Mouse (Mus musculus) lung, embryonic 16.5 days (tissue): ENCODE measurements at regions not wholly inside any gene's neighbourhood (a gene's known extent, or its start where the extent isn't known, plus 50 kb on each side); places are given as distances from the start of the nearest gene placed in this dataset.
"Not testable (repeated sequence)": the region's sequence is repeated elsewhere in the genome, so short reads cannot be mapped to it uniquely, and the experiment has no call there.

ENCODE experiments used
- ATAC-seq: fragments of 200-750 bp; cut with Nextera tagmentation; 2 replicates; pipeline ENCODE4 v1.8.0; 2017; ENCODE audit warnings: low read depth, mild to moderate bottlenecking, moderate library complexity
- H3K27ac ChIP-seq: fragments of 300-500 bp; sonication (generic); 2 replicates; pipeline ENCODE4 v1.5.1; 2014; ENCODE audit warnings: mild to moderate bottlenecking, control low read depth, low read length
- H3K27me3 ChIP-seq: fragments of 300-500 bp; sonication (generic); 2 replicates; pipeline ENCODE4 v1.6.1; 2014; ENCODE audit warnings: low read depth, low read length, mixed read lengths; ENCODE audit not compliant: control insufficient read depth, insufficient read depth
- H3K36me3 ChIP-seq: fragments of 300-500 bp; sonication (generic); 2 replicates; pipeline ENCODE4 v1.6.1; 2014; ENCODE audit warnings: low read length; ENCODE audit not compliant: control insufficient read depth, insufficient read depth
- H3K4me1 ChIP-seq: fragments of 300-500 bp; sonication (generic); replicated peaks from 2 replicates; pipeline ENCODE4 v1.6.1; 2014; ENCODE audit warnings: low read length, mixed read lengths; ENCODE audit not compliant: control insufficient read depth, insufficient read depth
- H3K4me2 ChIP-seq: fragments of 300-500 bp; sonication (generic); 2 replicates; pipeline ENCODE4 v1.6.1; 2014; ENCODE audit warnings: low read depth, low read length, control low read depth
- H3K4me3 ChIP-seq: fragments of 300-500 bp; sonication (generic); 2 replicates; pipeline ENCODE4 v1.5.1; 2014; ENCODE audit warnings: mild to moderate bottlenecking, low read length, control low read depth
- H3K9ac ChIP-seq: fragments of 300-500 bp; sonication (generic); 2 replicates; pipeline ENCODE4 v1.6.1; 2014; ENCODE audit warnings: low read length, control low read depth
- H3K9me3 ChIP-seq: fragments of 300-500 bp; sonication (generic); 2 replicates; pipeline ENCODE4 v1.6.1; 2016; ENCODE audit warnings: low read length; ENCODE audit not compliant: control insufficient read depth
- whole genome bisulfite sequencing: fragments of 180-500 bp; shearing (Covaris S2); extraction: QIAGEN DNeasy Blood & Tissue Kit; methylation state at CpG from one replicate; pipeline ENCODE4 v1.1.7; 2014; 5-methylcytosine and 5-hydroxymethylcytosine counted together

DNA sequence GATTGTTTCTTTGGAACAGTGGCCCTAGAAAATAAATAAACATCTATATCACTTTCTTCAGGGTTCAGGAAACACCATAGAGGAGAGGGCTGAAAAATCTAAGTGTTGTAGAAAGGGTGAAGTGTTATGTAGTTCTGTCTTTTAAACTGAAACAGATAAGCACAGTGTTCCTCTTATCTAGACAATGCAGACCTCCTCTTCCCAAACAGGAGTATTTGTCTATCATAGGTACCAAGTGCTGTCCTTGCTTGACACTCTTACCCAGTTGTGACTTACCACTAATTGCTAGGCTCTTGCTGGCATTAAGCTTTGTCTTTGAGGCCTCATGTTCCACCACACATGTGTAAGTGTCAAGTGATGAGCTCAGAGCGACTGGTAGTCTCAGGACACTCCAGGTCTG is 75.3 kb upstream of the Adam6b start:
- no peaks in the 10 kb centered on the region for H3K27me3 ChIP-seq
- ATAC-seq = no peak
- no peak overlapping the region for H3K9ac ChIP-seq
- WGBS = 32% methylated on average over 1 of the region's 1 CpGs
- H3K4me1 ChIP-seq = no peaks in the 10 kb centered on the region
- no peak overlapping the region for H3K4me2 ChIP-seq
- H3K9me3 ChIP-seq = no peaks in the 10 kb centered on the region
- H3K36me3 ChIP-seq = no peaks in the 10 kb centered on the region
- H3K27ac ChIP-seq = no peak overlapping the region
- no peak overlapping the region for H3K4me3 ChIP-seq

DNA sequence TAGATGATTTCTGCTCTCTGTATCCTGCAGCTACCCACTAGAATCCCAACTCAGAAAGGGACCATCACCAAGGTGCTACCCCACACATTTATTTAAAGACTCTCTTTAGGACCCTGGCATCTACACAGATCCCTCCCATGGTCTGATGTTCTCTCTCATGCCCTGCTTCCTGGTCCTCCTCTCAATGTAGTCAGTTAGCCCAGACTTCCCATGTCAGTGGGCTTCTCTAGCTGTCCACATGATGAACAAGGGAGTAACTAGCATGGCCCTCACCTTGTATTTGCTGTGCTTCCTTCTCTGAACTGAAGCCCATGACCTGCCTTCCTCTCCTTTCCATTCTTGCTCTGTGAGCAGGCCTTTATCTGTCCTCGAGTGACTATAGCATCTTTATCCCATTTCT is 71.8 kb upstream of the Adam6b start:
- H3K9me3 ChIP-seq = no peaks in the 10 kb centered on the region
- 50% methylated on average over 1 of the region's 1 CpGs for WGBS
- no peak overlapping the region for H3K4me2 ChIP-seq
- H3K27me3 ChIP-seq = no peaks in the 10 kb centered on the region
- H3K9ac ChIP-seq = no peak overlapping the region
- no peak overlapping the region for H3K4me3 ChIP-seq
- no peaks in the 10 kb centered on the region for H3K4me1 ChIP-seq
- ATAC-seq = no peak
- H3K36me3 ChIP-seq = no peaks in the 10 kb centered on the region
- H3K27ac ChIP-seq = no peak overlapping the region

DNA sequence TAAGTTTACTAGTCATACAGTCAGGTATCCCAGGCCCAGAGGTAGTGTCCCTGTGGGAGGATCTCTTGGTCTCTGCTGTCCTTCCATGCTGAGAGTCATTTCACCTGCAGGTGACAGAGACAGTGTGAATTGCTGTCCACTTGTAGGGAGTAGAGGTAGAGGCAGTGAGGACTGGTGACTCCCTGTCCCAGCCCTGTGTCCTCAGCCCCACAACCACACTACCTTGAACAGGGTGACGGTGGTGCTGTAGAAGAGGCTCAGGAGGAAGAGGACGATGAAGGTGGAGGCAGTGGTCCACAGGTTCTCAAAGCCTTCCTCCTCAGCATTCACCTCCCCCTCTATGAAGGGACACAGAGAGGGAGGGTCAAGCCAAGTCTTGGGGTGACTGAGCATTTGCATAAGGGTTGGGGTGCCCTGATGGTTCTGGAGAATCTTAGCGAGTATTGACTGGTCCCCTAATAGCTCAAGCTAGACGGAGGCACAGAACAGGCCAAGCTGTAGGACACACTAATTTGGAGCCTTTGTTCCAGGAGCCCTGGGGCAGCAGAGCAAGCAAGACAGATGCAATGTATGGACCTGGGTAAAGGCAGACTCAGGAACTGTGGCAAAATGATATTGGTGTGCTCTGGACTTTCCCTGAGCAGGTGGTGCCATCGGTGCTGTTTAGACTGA is 70.4 kb upstream of the Adam6b start:
- no peaks in the 10 kb centered on the region for H3K9me3 ChIP-seq
- H3K27ac ChIP-seq = no peak overlapping the region
- H3K9ac ChIP-seq = no peak overlapping the region
- no peak overlapping the region for H3K4me2 ChIP-seq
- ATAC-seq = no peak
- no peaks in the 10 kb centered on the region for H3K4me1 ChIP-seq
- H3K36me3 ChIP-seq = no peaks in the 10 kb centered on the region
- H3K27me3 ChIP-seq = no peaks in the 10 kb centered on the region
- 83% methylated on average over 5 of the region's 5 CpGs for WGBS
- no peak overlapping the region for H3K4me3 ChIP-seq

DNA sequence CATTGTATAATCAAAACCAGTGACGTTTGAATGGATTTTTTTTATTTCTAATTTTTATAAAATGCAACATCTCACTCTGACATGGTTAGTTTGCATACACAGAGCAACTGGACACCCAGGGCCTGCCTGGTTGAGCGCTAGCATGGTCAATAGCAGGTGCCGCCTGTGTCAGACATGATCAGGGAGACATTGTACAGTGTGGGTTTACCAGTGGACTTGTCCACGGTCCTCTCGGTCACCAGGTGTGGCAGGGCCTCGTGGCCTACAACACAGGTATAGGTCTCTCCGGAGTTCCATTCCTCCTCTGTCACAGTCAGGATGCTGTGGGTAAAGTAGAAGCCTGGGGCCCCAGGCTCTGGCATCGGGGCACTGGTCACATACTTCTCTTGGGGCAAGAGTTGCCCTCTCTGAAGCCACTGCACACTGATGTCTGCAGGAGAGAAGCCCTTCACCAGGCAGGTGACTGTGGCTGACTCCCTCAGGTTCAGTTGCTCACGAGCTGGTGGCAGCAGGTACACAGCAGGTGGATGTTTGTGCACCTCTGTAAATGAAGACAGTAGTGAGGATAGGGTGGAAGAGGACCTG is 68.5 kb upstream of the Adam6b start:
- H3K4me1 ChIP-seq = no peaks in the 10 kb centered on the region
- no peak overlapping the region for H3K4me2 ChIP-seq
- no peak for ATAC-seq
- H3K9me3 ChIP-seq = no peaks in the 10 kb centered on the region
- H3K36me3 ChIP-seq = no peaks in the 10 kb centered on the region
- H3K4me3 ChIP-seq = no peak overlapping the region
- WGBS = 75% methylated on average over 9 of the region's 9 CpGs
- no peaks in the 10 kb centered on the region for H3K27me3 ChIP-seq
- no peak overlapping the region for H3K27ac ChIP-seq
- H3K9ac ChIP-seq = no peak overlapping the region

DNA sequence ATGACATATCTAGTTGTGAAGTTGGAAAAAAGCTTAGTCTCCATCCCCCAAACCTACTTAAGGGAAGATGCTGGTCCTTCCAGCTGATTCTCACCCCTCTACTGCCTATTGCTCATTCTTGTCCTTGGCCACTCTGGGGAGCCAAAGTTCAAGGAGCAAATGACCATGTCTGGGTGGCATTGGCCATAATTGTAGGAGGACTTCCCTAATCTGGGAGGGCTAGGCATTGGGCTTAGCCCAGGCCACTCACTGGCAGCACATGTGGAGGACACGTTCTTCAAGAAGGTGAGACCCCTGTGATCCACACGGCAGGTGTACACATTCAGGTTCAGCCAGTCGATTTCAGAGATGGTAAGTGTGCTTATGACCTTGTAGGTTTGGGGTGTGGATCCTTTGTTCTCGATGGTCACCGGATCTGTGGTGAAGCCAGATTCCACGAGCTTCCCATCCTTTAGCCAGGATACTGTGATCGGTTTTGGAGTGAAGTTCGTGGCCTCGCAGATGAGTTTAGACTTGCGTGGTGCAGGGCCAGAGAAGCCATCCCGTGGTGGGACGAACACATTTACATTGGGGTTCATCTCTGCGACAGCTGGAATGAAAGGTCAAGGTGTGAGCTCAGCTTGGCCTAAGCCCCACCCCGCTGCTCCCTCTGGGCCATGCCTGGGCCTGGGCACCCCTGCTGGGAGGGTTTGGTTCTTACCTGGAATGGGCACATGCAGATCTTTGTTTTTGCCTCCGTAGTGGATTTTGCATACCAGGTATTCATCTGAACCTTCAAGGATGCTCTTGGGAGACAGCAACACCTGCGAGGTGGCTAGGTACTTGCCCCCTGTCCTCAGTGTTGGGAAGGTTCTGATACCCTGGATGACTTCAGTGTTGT is 67.4 kb upstream of the Adam6b start:
- 80% methylated on average over 16 of the region's 16 CpGs for WGBS
- no peaks in the 10 kb centered on the region for H3K27me3 ChIP-seq
- no peak for ATAC-seq

DNA sequence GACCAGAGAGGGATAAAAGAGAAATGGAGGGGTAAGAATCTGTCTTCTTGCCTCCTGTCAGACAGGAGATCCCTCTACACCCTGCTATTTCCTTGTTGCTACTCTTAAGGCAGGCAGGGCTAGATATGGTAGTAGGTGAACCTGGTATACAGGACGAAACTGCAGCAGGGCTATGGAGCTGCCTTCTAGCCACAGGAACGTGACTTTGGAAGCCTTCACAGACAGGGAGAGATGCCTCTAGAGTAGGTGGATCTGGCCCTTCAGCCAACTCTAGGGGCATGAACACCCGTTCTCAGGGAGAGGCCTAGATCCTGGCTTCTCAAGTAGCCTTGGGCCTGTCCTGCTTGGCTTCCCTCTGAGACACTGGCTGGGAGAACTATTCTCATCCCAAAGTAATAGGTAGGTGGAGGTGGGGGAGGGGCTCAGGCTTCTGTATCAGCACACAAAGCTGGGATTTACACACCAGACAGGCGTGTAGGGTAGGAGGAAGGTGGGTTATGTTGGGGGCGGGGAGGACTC is 66.5 kb upstream of the Adam6b start:
- no peak overlapping the region for H3K4me2 ChIP-seq
- no peaks in the 10 kb centered on the region for H3K27me3 ChIP-seq
- H3K27ac ChIP-seq = no peak overlapping the region
- H3K4me1 ChIP-seq = no peaks in the 10 kb centered on the region
- H3K36me3 ChIP-seq = no peaks in the 10 kb centered on the region
- no peak overlapping the region for H3K9ac ChIP-seq
- 69% methylated on average over 5 of the region's 5 CpGs for WGBS
- no peaks in the 10 kb centered on the region for H3K9me3 ChIP-seq
- ATAC-seq = no peak
- no peak overlapping the region for H3K4me3 ChIP-seq

More for the DNA sequence above, 67.4 kb upstream of the Adam6b start:
- Histone ChIP-seq H3K4me1 (no peaks in the 10 kb centered on the region), H3K9ac (no peak overlapping the region), H3K36me3 (no peaks in the 10 kb centered on the region), H3K4me2 (no peak overlapping the region), H3K27ac (no peak overlapping the region), H3K4me3 (no peak overlapping the region), H3K9me3 (no peaks in the 10 kb centered on the region)

DNA sequence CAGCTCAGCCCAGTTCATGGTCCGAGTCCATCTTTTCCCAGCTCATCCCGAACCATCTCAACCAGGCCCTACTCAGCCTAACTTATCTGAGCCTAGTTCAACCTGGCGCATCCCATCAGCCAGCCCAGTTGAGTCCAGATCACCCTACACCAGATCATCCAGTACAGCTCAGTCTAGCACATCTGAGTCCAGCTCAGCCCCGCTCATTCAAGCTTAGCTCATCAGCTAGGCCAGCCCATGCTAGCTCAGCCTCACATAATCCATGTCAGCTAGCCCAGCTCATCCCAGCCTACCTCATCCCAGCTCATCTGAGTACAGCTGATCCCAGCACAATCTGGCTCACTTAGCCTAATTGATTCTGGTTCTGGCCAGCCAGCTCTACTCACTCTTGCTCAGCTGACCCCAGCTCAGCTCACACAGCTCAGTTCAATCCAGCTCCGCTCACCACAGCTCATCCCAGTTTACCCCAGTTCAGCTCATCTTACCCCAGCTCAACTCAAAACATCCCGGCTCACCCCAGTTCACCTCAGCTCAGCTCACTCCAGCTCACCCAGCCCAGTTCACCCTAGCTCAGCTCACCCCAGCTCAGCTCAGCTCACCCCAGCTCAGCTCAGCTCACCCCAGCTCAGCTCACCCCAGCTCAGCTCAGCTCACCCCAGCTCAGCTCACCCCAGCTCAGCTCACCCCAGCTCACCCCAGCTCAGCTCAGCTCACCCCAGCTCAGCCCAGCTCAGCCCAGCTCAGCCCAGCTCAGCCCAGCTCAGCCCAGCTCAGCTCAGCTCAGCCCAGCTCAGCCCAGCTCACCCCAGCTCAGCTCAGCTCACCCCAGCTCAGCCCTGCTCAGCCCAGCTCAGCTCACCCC is 65.3 kb upstream of the Adam6b start:
- Histone ChIP-seq H3K9me3 (no peaks in the 10 kb centered on the region), H3K4me1 (no peaks in the 10 kb centered on the region), H3K9ac (no peak overlapping the region), H3K27ac (no peak overlapping the region), H3K27me3 (no peaks in the 10 kb centered on the region), H3K36me3 (no peaks in the 10 kb centered on the region), H3K4me3 (no peak overlapping the region), H3K4me2 (no peak overlapping the region)
- WGBS = 84% methylated on average over 6 of the region's 6 CpGs
- no peak for ATAC-seq

DNA sequence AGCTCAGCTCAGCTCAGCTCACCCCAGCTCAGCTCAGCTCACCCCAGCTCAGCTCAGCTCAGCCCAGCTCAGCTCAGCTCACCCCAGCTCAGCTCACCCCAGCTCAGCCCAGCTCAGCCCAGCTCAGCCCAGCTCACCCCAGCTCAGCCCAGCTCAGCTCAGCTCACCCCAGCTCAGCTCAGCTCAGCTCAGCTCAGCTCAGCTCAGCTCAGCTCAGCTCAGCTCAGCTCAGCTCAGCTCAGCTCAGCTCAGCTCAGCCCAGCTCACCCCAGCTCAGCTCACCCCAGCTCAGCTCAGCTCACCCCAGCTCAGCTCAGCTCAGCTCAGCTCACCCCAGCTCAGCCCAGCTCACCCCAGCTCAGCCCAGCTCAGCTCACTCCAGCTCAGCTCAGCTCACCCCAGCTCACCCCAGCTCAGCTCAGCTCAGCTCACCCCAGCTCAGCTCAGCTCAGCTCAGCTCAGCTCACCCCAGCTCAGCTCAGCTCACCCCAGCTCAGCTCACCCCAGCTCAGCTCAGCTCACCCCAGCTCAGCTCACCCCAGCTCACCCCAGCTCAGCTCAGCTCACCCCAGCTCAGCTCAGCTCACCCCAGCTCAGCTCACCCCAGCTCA is 64.6 kb upstream of the Adam6b start:
- not testable (repeated sequence) for H3K36me3 ChIP-seq, H3K9me3 ChIP-seq, H3K4me2 ChIP-seq, H3K27me3 ChIP-seq, ATAC-seq, H3K27ac ChIP-seq, H3K4me3 ChIP-seq, H3K4me1 ChIP-seq, H3K9ac ChIP-seq
